Mouse (Mus musculus) frontal cortex, postnatal 14 days (tissue): ENCODE data around the gene Ctnnd2.

Source experiments
- DNase-seq, 2 experiments: peaks; one replicate each; pipeline ENCODE4 v3.0.0; 2022; ENCODE audit warnings: low spot score in 2 of 2

Gene Ctnnd2

GRCm38 (mm10) chr15:30885410-30885809, 713.0 kb downstream of the Ctnnd2 start:
- no peak for DNase-seq

- peak; percentile 42 to 57 for DNase-seq
Measured at GRCm38 (mm10) chr15:30887559-30887958, 715.2 kb downstream of the Ctnnd2 start.

- no peak for DNase-seq
Measured at GRCm38 (mm10) chr15:30891986-30892385, 719.6 kb downstream of the Ctnnd2 start.

- DNase-seq, result no peak
Measured at GRCm38 (mm10) chr15:30895063-30895462, 722.7 kb downstream of the Ctnnd2 start.

- DNase-seq, result no peak
Measured at GRCm38 (mm10) chr15:30897342-30897741, 724.9 kb downstream of the Ctnnd2 start.

- no peak for DNase-seq
Measured at GRCm38 (mm10) chr15:30908027-30908426, 735.6 kb downstream of the Ctnnd2 start.

- DNase-seq, result no peak
Measured at GRCm38 (mm10) chr15:30913360-30913759, 741.0 kb downstream of the Ctnnd2 start.

GRCm38 (mm10) chr15:30925838-30926237, 753.4 kb downstream of the Ctnnd2 start:
- no peak for DNase-seq

GRCm38 (mm10) chr15:30927632-30928031, 755.2 kb downstream of the Ctnnd2 start:
- no peak for DNase-seq

GRCm38 (mm10) chr15:30931906-30932305, 759.5 kb downstream of the Ctnnd2 start:
- no peak for DNase-seq

- no peak for DNase-seq
Measured at GRCm38 (mm10) chr15:30945863-30946262, 773.5 kb downstream of the Ctnnd2 start.

- no peak for DNase-seq
Measured at GRCm38 (mm10) chr15:30958513-30958912, 786.1 kb downstream of the Ctnnd2 start.

GRCm38 (mm10) chr15:30962421-30963160, 790.2 kb downstream of the Ctnnd2 start:
- no peak for DNase-seq

- DNase-seq, result no peak
Measured at GRCm38 (mm10) chr15:30964046-30964445, 791.7 kb downstream of the Ctnnd2 start.

- DNase-seq, result no peak
Measured at GRCm38 (mm10) chr15:30964865-30965679, 792.7 kb downstream of the Ctnnd2 start.

- no peak for DNase-seq
Measured at GRCm38 (mm10) chr15:30966826-30967225, 794.4 kb downstream of the Ctnnd2 start.

GRCm38 (mm10) chr15:30974436-30974835, 802.0 kb downstream of the Ctnnd2 start:
- no peak for DNase-seq

GRCm38 (mm10) chr15:30974991-30975775, 802.8 kb downstream of the Ctnnd2 start:
- no peak for DNase-seq

GRCm38 (mm10) chr15:30977166-30977740, 804.9 kb downstream of the Ctnnd2 start:
- no peak for DNase-seq

GRCm38 (mm10) chr15:30986890-30987289, 814.5 kb downstream of the Ctnnd2 start:
- DNase-seq, result no peak

- DNase-seq, result no peak
Measured at GRCm38 (mm10) chr15:30990421-30991252, 818.2 kb downstream of the Ctnnd2 start.
